Mouse (Mus musculus) kidney, postnatal 0 days (tissue): ENCODE data around the gene Sft2d1. TPM values are rescaled to one million over a fixed set of nuclear protein-coding genes. Genes with fewer than 3 reads are reported as not detected.
"Not testable (repeated sequence)": the region's sequence is repeated elsewhere in the genome, so short reads cannot be mapped to it uniquely, and the experiment has no call there.

Experiments used
- ATAC-seq: fragments of 200-750 bp; cut with Nextera tagmentation; replicated peaks from 2 replicates; pipeline ENCODE4 v1.8.0; 2017; ENCODE audit warnings: low read depth, moderate number of reproducible peaks, moderate TSS enrichment, moderate library complexity; ENCODE audit not compliant: low FRiP score
- DNase-seq: peaks from one replicate; pipeline ENCODE4 v3.0.0-alpha.2; 2016; ENCODE audit warnings: low spot score
- H3K27ac ChIP-seq: fragments of 300-500 bp; sonication (generic); 2 replicates; pipeline ENCODE4 v1.5.1; 2014; ENCODE audit warnings: mild to moderate bottlenecking
- H3K27me3 ChIP-seq: fragments of 300-500 bp; sonication (generic); 2 replicates; pipeline ENCODE4 v1.6.1; 2014; ENCODE audit warnings: low read length, mixed read lengths; ENCODE audit not compliant: insufficient read depth
- H3K36me3 ChIP-seq: fragments of 300-500 bp; sonication (generic); 2 replicates; pipeline ENCODE4 v1.6.1; 2014; ENCODE audit warnings: low read length, mixed read lengths; ENCODE audit not compliant: insufficient read depth
- H3K4me1 ChIP-seq: fragments of 300-500 bp; sonication (generic); replicated peaks from 2 replicates; pipeline ENCODE4 v1.6.1; 2014; ENCODE audit warnings: antibody characterized with exemption, low read length, mixed read lengths; ENCODE audit not compliant: insufficient read depth
- H3K4me2 ChIP-seq: fragments of 300-500 bp; sonication (generic); 2 replicates; pipeline ENCODE4 v1.6.1; 2014; ENCODE audit warnings: mild to moderate bottlenecking, low read length, moderate library complexity, mixed read lengths
- H3K4me3 ChIP-seq: fragments of 300-500 bp; sonication (generic); replicated peaks from 2 replicates; pipeline ENCODE4 v1.5.1; 2014; ENCODE audit warnings: low read depth, low read length
- H3K9ac ChIP-seq: fragments of 300-500 bp; sonication (generic); 2 replicates; pipeline ENCODE4 v1.6.1; 2014; ENCODE audit warnings: low read depth, low read length
- H3K9me3 ChIP-seq: fragments of 300-500 bp; sonication (generic); replicated peaks from 2 replicates; pipeline ENCODE4 v1.6.1; 2016; ENCODE audit warnings: low read length, inconsistent platforms, mixed read lengths
- CTCF ChIP-seq: IDR thresholded peaks from 2 replicates; pipeline ENCODE4 v1.5.1; 2016; ENCODE audit warnings: antibody characterized with exemption, low read depth, mild to moderate bottlenecking, moderate library complexity
- whole genome bisulfite sequencing: fragments of 180-500 bp; shearing (Covaris S2); extraction: QIAGEN DNeasy Blood & Tissue Kit; methylation state at CpG from one replicate; pipeline ENCODE4 v1.1.7; 2014; 5-methylcytosine and 5-hydroxymethylcytosine counted together
- polyA plus RNA-seq: library from polyadenylated mRNA; unstranded; fragments of >200 nt; fragmentation: Nextera tagmentation; extraction: Ambion mirVana; gene quantifications from 2 replicates; pipeline ENCODE4 v1.2.1, GENCODE M21; 2015

Sft2d1 gene
- polyA plus RNA-seq, 1 experiment from 2014 or later: 102 TPM

GRCm38 (mm10) chr17:8313976-8314375, 3.1 kb downstream of the Sft2d1 start:
- no peak for ATAC-seq
- no peak for DNase-seq
- Histone ChIP-seq H3K4me2 (no peak overlapping the region), H3K27me3 (no peaks in the 10 kb centered on the region), H3K9me3 (no peaks in the 10 kb centered on the region), H3K4me3 (no peak overlapping the region), H3K9ac (no peak overlapping the region), H3K27ac (no peak overlapping the region), H3K4me1 (peaks cover 5% of the 10 kb centered on the region; the same call in 1 of the 2 replicates), H3K36me3 (no peaks in the 10 kb centered on the region)
- no peak for TF ChIP-seq CTCF
- WGBS: 84% methylated on average over 3 of the region's 3 CpGs

DNA sequence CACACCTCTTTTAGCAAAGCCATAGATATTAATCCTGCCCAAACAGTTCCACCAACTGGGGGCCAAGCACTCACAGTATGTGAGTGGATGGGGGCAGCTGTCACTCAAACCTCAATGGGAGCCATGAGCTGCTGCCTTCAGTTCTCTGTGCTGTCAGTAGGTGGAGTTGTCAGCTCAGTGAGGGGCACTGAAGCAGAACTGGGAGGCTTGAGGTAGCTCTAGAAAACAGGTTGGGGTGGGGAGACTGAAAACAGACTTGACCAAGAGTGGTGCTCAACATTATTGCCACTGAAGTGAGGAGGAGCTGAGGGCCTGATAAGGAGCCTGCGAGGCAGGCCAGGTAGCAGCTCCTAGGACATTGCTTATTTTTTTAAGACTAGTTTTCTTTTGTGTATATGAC, 5.3 kb downstream of the Sft2d1 start:
- Histone ChIP-seq H3K4me3 (no peak overlapping the region), H3K4me2 (no peak overlapping the region), H3K4me1 (peaks cover 5% of the 10 kb centered on the region; the same call in 1 of the 2 replicates), H3K27ac (no peak overlapping the region), H3K36me3 (no peaks in the 10 kb centered on the region), H3K27me3 (no peaks in the 10 kb centered on the region), H3K9me3 (no peaks in the 10 kb centered on the region), H3K9ac (no peak overlapping the region)
- TF ChIP-seq CTCF: peak; percentile 51; the same call in 1 of the 2 replicates
- peak; percentile 44 for ATAC-seq
- DNase-seq: peak; percentile 31
- 84% methylated on average over 1 of the region's 1 CpGs for WGBS

DNA sequence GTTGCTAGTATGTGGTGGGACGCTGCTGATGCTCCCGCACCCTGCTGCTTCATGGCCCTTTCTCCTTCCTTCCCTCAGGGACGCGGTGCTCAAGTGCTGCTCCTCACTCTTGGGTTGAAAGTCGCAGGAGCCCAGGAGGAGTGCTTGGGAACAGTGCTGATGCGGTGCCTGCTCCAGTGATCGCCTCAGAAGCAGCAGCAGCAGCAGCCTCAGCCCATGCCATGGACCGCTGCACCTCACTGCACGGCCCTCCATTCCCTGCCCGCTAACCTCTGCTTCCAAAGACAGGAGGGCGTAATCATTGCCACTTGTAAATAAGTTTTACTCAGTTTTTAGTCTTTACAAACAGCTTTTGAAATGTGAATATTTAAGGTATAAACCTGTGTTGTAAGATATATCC, 16.0 kb downstream of the Sft2d1 start:
- H3K4me1 ChIP-seq, H3K27me3 ChIP-seq, ATAC-seq, H3K9ac ChIP-seq, H3K9me3 ChIP-seq, H3K4me2 ChIP-seq, H3K27ac ChIP-seq, H3K4me3 ChIP-seq, DNase-seq: not testable (repeated sequence)
- H3K36me3 ChIP-seq: peaks cover 12% of the 10 kb centered on the region; the same call in 1 of the 2 replicates
- WGBS: 64% methylated on average over 10 of the region's 11 CpGs

- H3K27ac ChIP-seq: no peak overlapping the region
- no peaks in the 10 kb centered on the region for H3K27me3 ChIP-seq
- H3K9me3 ChIP-seq: no peaks in the 10 kb centered on the region
- no peak overlapping the region for H3K9ac ChIP-seq
- no peak overlapping the region for H3K4me2 ChIP-seq
- H3K36me3 ChIP-seq: 0 out of 2 replicates have a peak, but pooled peaks cover 6% of the 10 kb centered on the region
- DNase-seq (no peak), ATAC-seq (no peak)
- H3K4me1 ChIP-seq: no peaks in the 10 kb centered on the region
- 74% methylated on average over 7 of the region's 7 CpGs for WGBS
- peak; percentile 36; the same call in 1 of the 2 replicates for TF ChIP-seq CTCF
- H3K4me3 ChIP-seq: no peak overlapping the region
Measured at GRCm38 (mm10) chr17:8328511-8329174, 17.7 kb downstream of the Sft2d1 start.

GRCm38 (mm10) chr17:8330602-8331001, 19.7 kb downstream of the Sft2d1 start:
- ATAC-seq: no peak
- TF ChIP-seq CTCF: no peak
- H3K4me1 ChIP-seq: no peaks in the 10 kb centered on the region
- no peak overlapping the region for H3K4me2 ChIP-seq
- 75% methylated on average over 5 of the region's 5 CpGs for WGBS
- H3K27ac ChIP-seq: no peak overlapping the region
- no peaks in the 10 kb centered on the region for H3K27me3 ChIP-seq
- 0 out of 2 replicates have a peak, but pooled peaks cover 6% of the 10 kb centered on the region for H3K36me3 ChIP-seq
- H3K9ac ChIP-seq: no peak overlapping the region
- no peak overlapping the region for H3K4me3 ChIP-seq
- no peak for DNase-seq
- H3K9me3 ChIP-seq: no peaks in the 10 kb centered on the region

DNA sequence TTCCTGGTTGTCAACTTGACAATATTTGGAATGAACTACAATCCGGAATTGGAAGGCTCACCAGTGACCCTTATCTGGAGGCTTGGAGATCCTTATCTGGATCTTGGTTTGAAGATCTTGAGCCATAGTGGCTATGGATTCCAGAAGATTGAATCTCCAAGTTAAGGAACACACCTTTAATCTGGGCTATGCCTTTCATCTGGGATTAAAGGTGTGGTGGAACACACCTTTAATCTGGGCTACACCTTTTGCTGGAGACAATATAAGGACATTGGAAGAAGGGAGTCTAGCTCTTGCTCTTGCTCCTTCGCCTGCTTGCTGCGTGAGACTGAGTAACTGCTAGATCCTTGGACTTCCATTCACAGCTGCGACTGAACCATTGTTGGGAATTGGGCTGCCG, 26.3 kb downstream of the Sft2d1 start, which contains the start of gene Prr18:
TSS of gene Prr18 (plus strand) at position 301 of the 400 bp plus-strand sequence.
- H3K4me3 ChIP-seq, H3K36me3 ChIP-seq, ATAC-seq, H3K9me3 ChIP-seq, H3K9ac ChIP-seq, H3K27ac ChIP-seq, DNase-seq, H3K4me2 ChIP-seq: not testable (repeated sequence)
- peaks cover 27% of the 10 kb centered on the region for H3K27me3 ChIP-seq
- no CpG with 5 or more reads among the region's 5 CpGs for WGBS
- H3K4me1 ChIP-seq: peaks cover 14% of the 10 kb centered on the region
